Mouse (Mus musculus) CD4-positive, CD25-positive, alpha-beta regulatory T cell, adult 2 months (primary cell): ENCODE results near the gene Plppr2.
A peak's percentile ranks its signal among the peaks of the same experiment; 100 is the strongest.

Source experiments
- DNase-seq: peaks from one replicate; pipeline ENCODE4 v3.0.0-alpha.2; 2012; ENCODE audit warnings: low read depth, low spot score

The Plppr2 gene

GRCm38 (mm10) chr9:21936692-21937570, at the start of gene Plppr2:
Plppr2 (plus strand) TSS chr9:21937033.
- DNase-seq, result peak; percentile 88

- DNase-seq, result peak; percentile 26
Measured at GRCm38 (mm10) chr9:21889229-21889628, 47.6 kb upstream of the Plppr2 start.

GRCm38 (mm10) chr9:21901223-21901820, 35.5 kb upstream of the Plppr2 start:
- peak; percentile 81 for DNase-seq

- no peak for DNase-seq
Measured at GRCm38 (mm10) chr9:21904031-21904430, 32.8 kb upstream of the Plppr2 start.

GRCm38 (mm10) chr9:21908216-21908615, 28.6 kb upstream of the Plppr2 start:
- DNase-seq, result peak; percentile 27

- DNase-seq, result no peak
Measured at GRCm38 (mm10) chr9:21909474-21910223, 27.2 kb upstream of the Plppr2 start.

- no peak for DNase-seq
Measured at GRCm38 (mm10) chr9:21916851-21917492, 19.9 kb upstream of the Plppr2 start.

GRCm38 (mm10) chr9:21917493-21918034, 19.3 kb upstream of the Plppr2 start:
- no peak for DNase-seq

GRCm38 (mm10) chr9:21918035-21918592, 18.7 kb upstream of the Plppr2 start, which contains the start of gene Rab3d:
Rab3d (minus strand) TSS chr9:21918192.
- peak; percentile 96 for DNase-seq

GRCm38 (mm10) chr9:21918692-21919384, 18.0 kb upstream of the Plppr2 start:
- no peak for DNase-seq

- no peak for DNase-seq
Measured at GRCm38 (mm10) chr9:21923036-21923435, 13.8 kb upstream of the Plppr2 start.

- DNase-seq, result no peak
Measured at GRCm38 (mm10) chr9:21923490-21924098, 13.2 kb upstream of the Plppr2 start.

- no peak for DNase-seq
Measured at GRCm38 (mm10) chr9:21924099-21924493, 12.7 kb upstream of the Plppr2 start.

GRCm38 (mm10) chr9:21925034-21925433, 11.8 kb upstream of the Plppr2 start:
- DNase-seq, result no peak

- no peak for DNase-seq
Measured at GRCm38 (mm10) chr9:21925506-21925905, 11.3 kb upstream of the Plppr2 start.

GRCm38 (mm10) chr9:21926155-21926554, 10.7 kb upstream of the Plppr2 start:
- no peak for DNase-seq

GRCm38 (mm10) chr9:21926784-21927183, 10.0 kb upstream of the Plppr2 start:
- DNase-seq, result no peak

GRCm38 (mm10) chr9:21927208-21927753, 9.6 kb upstream of the Plppr2 start, which contains the start of the genes Ccdc159 and Tmem205:
Ccdc159 (plus strand) TSS chr9:21927471.
Tmem205 (minus strand) TSS chr9:21927556.
- DNase-seq, result peak; percentile 48

GRCm38 (mm10) chr9:21929208-21929607, 7.6 kb upstream of the Plppr2 start:
- no peak for DNase-seq

- DNase-seq, result no peak
Measured at GRCm38 (mm10) chr9:21932006-21932405, 4.8 kb upstream of the Plppr2 start.
